Mouse (Mus musculus): ENCODE results near the gene Mrpl47. TPM values are rescaled to one million over a fixed set of nuclear protein-coding genes. Genes with fewer than 3 reads are reported as not detected.
"Not testable (repeated sequence)": the region's sequence is repeated elsewhere in the genome, so short reads cannot be mapped to it uniquely, and the experiment has no call there.

Gene Mrpl47
- polyA plus RNA-seq, 1 experiment = 0.82 TPM

DNA sequence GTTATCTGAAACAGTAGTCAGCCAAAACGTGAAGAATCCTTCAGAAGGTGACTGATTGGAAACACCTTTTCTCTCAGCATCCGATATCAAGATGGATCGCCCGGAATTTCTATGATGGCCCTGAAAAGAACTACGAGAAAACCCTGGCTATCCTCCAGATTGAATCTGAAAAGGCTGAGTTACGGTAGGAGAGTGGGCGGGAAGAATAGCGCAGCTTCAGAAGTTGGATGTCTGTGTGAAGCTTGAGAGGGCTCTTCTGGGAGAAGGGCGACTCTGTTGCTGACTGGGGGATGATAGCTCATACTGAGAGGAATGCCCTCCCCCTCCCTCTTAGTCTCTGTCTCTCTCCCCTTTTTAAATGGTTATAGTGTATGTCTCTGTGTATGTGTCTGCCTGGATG lies 11.0 kb upstream of the Mrpl47 start:
- no peak for DNase-seq (ENCODE audit: low read depth in 1 of 2, low spot score in 2 of 2)
- TF ChIP-seq CTCF (IDR thresholded peaks at IDR 0.05; ENCODE audit: extremely low read depth, insufficient read depth, insufficient read length, insufficient replicate concordance) = no peak
- TF ChIP-seq POLR2A (IDR thresholded peaks at IDR 0.05; ENCODE audit: low read depth, low read length) = no peak
- Histone ChIP-seq H3K4me1 (ENCODE audit: control insufficient read depth, insufficient read depth, insufficient read length) (no peaks in the 10 kb centered on the region), H3K36me3 (ENCODE audit: control insufficient read depth, insufficient read depth, low read length) (peaks cover 40% of the 10 kb centered on the region), H3K27ac (ENCODE audit: insufficient read depth, low read length) (no peak overlapping the region), H3K4me3 (ENCODE audit: extremely low read depth, insufficient read depth, insufficient read length) (no peak overlapping the region), H3K27me3 (ENCODE audit: control insufficient read depth, insufficient read depth, low read length) (no peaks in the 10 kb centered on the region)
- WGBS = 92% methylated on average over 9 of the region's 9 CpGs

GRCm38 (mm10) chr3:32745426-32745825 lies 8.0 kb upstream of the Mrpl47 start:
- not testable (repeated sequence) for H3K4me3 ChIP-seq (ENCODE audit: extremely low read depth, insufficient read depth, insufficient read length); H3K27me3 ChIP-seq (ENCODE audit: control insufficient read depth, insufficient read depth, low read length); H3K4me1 ChIP-seq (ENCODE audit: control insufficient read depth, insufficient read depth, insufficient read length); DNase-seq (ENCODE audit: low read depth in 1 of 2, low spot score in 2 of 2); H3K27ac ChIP-seq (ENCODE audit: insufficient read depth, low read length)
- peaks cover 23% of the 10 kb centered on the region for H3K36me3 ChIP-seq (ENCODE audit: control insufficient read depth, insufficient read depth, low read length)

- Histone ChIP-seq H3K4me1 (ENCODE audit: control insufficient read depth, insufficient read depth, insufficient read length) (no peaks in the 10 kb centered on the region), H3K27me3 (ENCODE audit: control insufficient read depth, insufficient read depth, low read length) (no peaks in the 10 kb centered on the region), H3K36me3 (ENCODE audit: control insufficient read depth, insufficient read depth, low read length) (peaks cover 22% of the 10 kb centered on the region), H3K27ac (ENCODE audit: insufficient read depth, low read length) (no peak overlapping the region), H3K4me3 (ENCODE audit: extremely low read depth, insufficient read depth, insufficient read length) (no peak overlapping the region)
- TF ChIP-seq POLR2A (IDR thresholded peaks at IDR 0.05; ENCODE audit: low read depth, low read length) (no peak), CTCF (IDR thresholded peaks at IDR 0.05; ENCODE audit: extremely low read depth, insufficient read depth, insufficient read length, insufficient replicate concordance) (no peak)
- no peak for DNase-seq (ENCODE audit: low read depth in 1 of 2, low spot score in 2 of 2)
- WGBS = 89% methylated on average over 6 of the region's 6 CpGs
Observed at GRCm38 (mm10) chr3:32745001-32745400, 7.6 kb upstream of the Mrpl47 start.

GRCm38 (mm10) chr3:32742276-32742780 lies 4.9 kb upstream of the Mrpl47 start:
- no peak overlapping the region for H3K4me3 ChIP-seq (ENCODE audit: extremely low read depth, insufficient read depth, insufficient read length)
- H3K27me3 ChIP-seq (ENCODE audit: control insufficient read depth, insufficient read depth, low read length) = no peaks in the 10 kb centered on the region
- 74% methylated on average over 2 of the region's 2 CpGs for WGBS
- H3K36me3 ChIP-seq (ENCODE audit: control insufficient read depth, insufficient read depth, low read length) = peaks cover 6% of the 10 kb centered on the region
- no peak overlapping the region for H3K27ac ChIP-seq (ENCODE audit: insufficient read depth, low read length)
- no peak for TF ChIP-seq POLR2A (IDR thresholded peaks at IDR 0.05; ENCODE audit: low read depth, low read length)
- TF ChIP-seq CTCF (IDR thresholded peaks at IDR 0.05; ENCODE audit: extremely low read depth, insufficient read depth, insufficient read length, insufficient replicate concordance) = no peak
- no peak for DNase-seq (ENCODE audit: low read depth in 1 of 2, low spot score in 2 of 2)
- no peaks in the 10 kb centered on the region; the same call in 1 of the 2 replicates for H3K4me1 ChIP-seq (ENCODE audit: control insufficient read depth, insufficient read depth, insufficient read length)

- H3K36me3 ChIP-seq (ENCODE audit: control insufficient read depth, insufficient read depth, low read length) = no peaks in the 10 kb centered on the region
- no peak overlapping the region for H3K27ac ChIP-seq (ENCODE audit: insufficient read depth, low read length)
- H3K4me3 ChIP-seq (ENCODE audit: extremely low read depth, insufficient read depth, insufficient read length) = no peak overlapping the region
- H3K4me1 ChIP-seq (ENCODE audit: control insufficient read depth, insufficient read depth, insufficient read length) = peaks cover 6% of the 10 kb centered on the region
- no peak for DNase-seq (ENCODE audit: low read depth in 1 of 2, low spot score in 2 of 2)
- TF ChIP-seq POLR2A (IDR thresholded peaks at IDR 0.05; ENCODE audit: low read depth, low read length) (no peak), CTCF (IDR thresholded peaks at IDR 0.05; ENCODE audit: extremely low read depth, insufficient read depth, insufficient read length, insufficient replicate concordance) (no peak)
- WGBS = 88% methylated on average over 5 of the region's 5 CpGs
- no peaks in the 10 kb centered on the region for H3K27me3 ChIP-seq (ENCODE audit: control insufficient read depth, insufficient read depth, low read length)
Observed at GRCm38 (mm10) chr3:32738549-32738948, 1.1 kb upstream of the Mrpl47 start.

DNA sequence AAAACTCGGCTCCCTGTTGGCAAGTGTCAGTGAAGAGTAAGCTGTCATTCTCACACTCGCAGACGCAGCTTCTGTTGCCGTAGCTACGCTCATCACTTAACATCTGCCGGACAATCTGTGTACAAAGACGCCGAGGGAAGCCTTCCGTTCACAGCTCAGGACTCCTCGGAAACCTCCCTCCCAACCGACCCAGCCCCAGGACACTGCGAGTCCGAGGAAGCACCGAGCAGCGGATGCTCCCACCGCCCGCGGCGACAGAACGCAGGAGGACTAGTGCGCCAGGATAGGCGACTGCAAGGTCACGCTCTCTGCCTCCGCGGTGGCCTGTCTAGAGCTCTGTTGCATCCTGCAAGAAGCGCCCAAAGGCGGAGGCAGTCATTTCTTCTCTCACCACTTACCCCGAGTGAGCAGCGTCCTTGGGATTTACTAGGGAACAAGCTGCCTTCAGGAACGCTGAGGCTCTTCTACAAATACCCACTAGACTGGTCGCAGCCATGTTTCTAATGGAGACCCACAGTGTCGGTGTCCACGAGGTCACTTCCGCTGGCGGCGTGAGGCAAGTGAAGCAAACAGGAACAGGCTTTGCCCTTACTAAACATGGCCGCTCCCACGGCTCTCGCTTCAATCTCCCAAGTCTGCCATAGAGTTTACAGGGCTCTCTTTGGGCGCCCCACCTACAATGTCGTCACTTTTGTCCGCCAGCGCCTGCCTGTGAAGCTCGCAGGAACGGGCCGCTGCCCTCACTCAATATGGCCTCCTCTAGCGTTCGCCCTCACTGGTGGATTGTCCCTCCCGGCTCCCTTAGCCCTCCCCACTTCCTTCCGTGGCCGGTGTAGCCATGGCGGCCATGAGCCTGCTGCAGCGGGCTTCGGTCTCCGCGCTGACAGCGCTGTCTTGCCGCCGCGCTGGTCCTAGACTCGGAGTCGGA lies 897 bp downstream of the Mrpl47 start, which contains the start of gene Ndufb5:
Gene Ndufb5, plus strand, starts transcription at position 747 of the 928 bp plus-strand sequence.
- H3K4me3 ChIP-seq (ENCODE audit: extremely low read depth, insufficient read depth, insufficient read length) = peak within 1 kb of the TSS; percentile 91
- peaks cover 6% of the 10 kb centered on the region for H3K4me1 ChIP-seq (ENCODE audit: control insufficient read depth, insufficient read depth, insufficient read length)
- peak within 1 kb of the TSS; percentile 75 for H3K27ac ChIP-seq (ENCODE audit: insufficient read depth, low read length)
- WGBS = under 1% methylated on average over 62 of the region's 62 CpGs
- H3K36me3 ChIP-seq (ENCODE audit: control insufficient read depth, insufficient read depth, low read length) = peaks cover 8% of the 10 kb centered on the region
- no peak for TF ChIP-seq CTCF (IDR thresholded peaks at IDR 0.05; ENCODE audit: extremely low read depth, insufficient read depth, insufficient read length, insufficient replicate concordance)
- TF ChIP-seq POLR2A (IDR thresholded peaks at IDR 0.05; ENCODE audit: low read depth, low read length) = peak; percentile 40; the same call in 1 of the 2 replicates
- DNase-seq (ENCODE audit: low read depth in 1 of 2, low spot score in 2 of 2) = peak; percentile 94 to 98
- no peaks in the 10 kb centered on the region for H3K27me3 ChIP-seq (ENCODE audit: control insufficient read depth, insufficient read depth, low read length)

- Histone ChIP-seq H3K4me1 (ENCODE audit: control insufficient read depth, insufficient read depth, insufficient read length) (no peaks in the 10 kb centered on the region), H3K4me3 (ENCODE audit: extremely low read depth, insufficient read depth, insufficient read length) (no peak overlapping the region), H3K27ac (ENCODE audit: insufficient read depth, low read length) (no peak overlapping the region), H3K27me3 (ENCODE audit: control insufficient read depth, insufficient read depth, low read length) (no peaks in the 10 kb centered on the region), H3K36me3 (ENCODE audit: control insufficient read depth, insufficient read depth, low read length) (peaks cover 48% of the 10 kb centered on the region)
- 91% methylated on average over 4 of the region's 4 CpGs for WGBS
- no peak for TF ChIP-seq POLR2A (IDR thresholded peaks at IDR 0.05; ENCODE audit: low read depth, low read length)
- TF ChIP-seq CTCF (IDR thresholded peaks at IDR 0.05; ENCODE audit: extremely low read depth, insufficient read depth, insufficient read length, insufficient replicate concordance) = no peak
- no peak for DNase-seq (ENCODE audit: low read depth in 1 of 2, low spot score in 2 of 2)
Observed at GRCm38 (mm10) chr3:32727861-32728260, 9.5 kb downstream of the Mrpl47 start.
